Mouse (Mus musculus) layer of hippocampus, adult 18-20 months (tissue): ENCODE results near the gene Thoc6. TPM values are rescaled to one million over a fixed set of nuclear protein-coding genes. Genes with fewer than 3 reads are reported as not detected.
A peak's percentile ranks its signal among the peaks of the same experiment; 100 is the strongest.

Experiments used
- DNase-seq, 2 experiments: peaks; one replicate each; pipeline ENCODE4 v3.0.0; 2022; ENCODE audit warnings: low spot score in 2 of 2
- total RNA-seq, 2 experiments: library from RNA; stranded (reverse); gene quantifications; 2 replicates each; pipeline ENCODE4 v1.2.3; 2021

Thoc6 gene
- total RNA-seq, 2 experiments from 2014 or later: 8.8 to 10.0 TPM

DNA sequence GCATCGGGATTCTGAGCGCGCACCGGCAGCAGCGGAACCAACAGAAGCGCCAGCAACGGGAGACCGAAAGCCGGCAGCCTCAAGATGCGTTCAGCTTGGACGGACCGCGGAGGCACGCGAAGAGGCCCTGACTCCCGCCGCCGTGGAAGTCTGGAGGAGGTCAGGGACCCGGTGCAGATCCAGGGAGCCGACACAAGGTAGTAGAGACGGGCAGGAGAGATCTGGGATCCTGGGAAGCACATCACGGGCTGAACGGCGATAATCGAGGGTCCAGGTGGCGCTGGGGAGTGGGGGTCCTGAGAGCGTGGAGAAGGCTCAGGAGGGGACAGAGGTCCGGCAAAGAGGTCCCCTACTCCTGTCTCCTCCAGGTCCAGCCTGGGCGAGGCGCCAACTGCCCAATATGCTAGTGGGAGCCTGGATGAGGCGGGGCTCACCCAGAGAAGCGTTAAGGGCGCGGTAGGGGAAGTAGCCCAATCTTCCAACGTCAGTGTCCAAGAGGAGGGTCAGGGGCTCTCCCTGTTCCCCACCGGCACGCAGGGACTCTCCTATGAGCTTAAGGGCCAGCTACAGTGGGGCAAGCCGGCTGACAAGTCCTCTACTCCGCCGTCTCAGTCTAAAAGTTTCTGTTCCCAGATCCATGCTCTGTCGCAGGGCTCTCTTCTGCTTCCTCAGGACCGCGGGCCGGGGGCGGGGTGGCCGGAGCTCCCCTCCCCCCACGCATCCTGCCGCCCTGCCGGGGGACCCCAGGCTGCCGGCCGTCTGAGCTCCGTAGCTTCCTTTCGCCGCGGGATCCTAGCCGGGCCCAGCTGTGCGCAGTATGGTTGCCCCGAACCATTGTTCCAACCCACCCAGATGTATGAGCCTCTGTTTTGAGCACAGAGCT, 28.8 kb downstream of the Thoc6 start, which contains the start of gene Mmp25:
Gene Mmp25 (minus strand): TSS at position 665 of the 883 bp plus-strand sequence.
- DNase-seq: no peak

DNA sequence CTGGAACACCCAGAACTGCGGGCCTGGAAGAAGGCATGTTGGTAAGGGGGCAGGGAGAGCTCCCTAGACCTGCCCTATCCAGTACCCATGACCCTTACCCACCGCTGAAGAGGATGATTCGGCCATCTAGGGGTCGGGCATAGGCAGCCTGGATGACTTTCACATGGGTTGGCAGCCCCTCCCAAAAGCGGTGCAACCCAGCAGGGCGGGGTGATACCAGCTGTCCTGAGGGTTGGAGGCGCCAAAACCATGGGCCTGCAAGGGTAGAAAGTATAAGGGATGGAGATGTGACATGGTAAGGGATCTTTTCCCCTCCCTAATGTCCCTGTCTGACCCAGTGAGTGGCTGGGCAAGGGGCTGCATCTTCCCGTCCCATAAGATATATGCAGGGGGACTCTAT, 42.4 kb downstream of the Thoc6 start:
- DNase-seq: no peak

DNA sequence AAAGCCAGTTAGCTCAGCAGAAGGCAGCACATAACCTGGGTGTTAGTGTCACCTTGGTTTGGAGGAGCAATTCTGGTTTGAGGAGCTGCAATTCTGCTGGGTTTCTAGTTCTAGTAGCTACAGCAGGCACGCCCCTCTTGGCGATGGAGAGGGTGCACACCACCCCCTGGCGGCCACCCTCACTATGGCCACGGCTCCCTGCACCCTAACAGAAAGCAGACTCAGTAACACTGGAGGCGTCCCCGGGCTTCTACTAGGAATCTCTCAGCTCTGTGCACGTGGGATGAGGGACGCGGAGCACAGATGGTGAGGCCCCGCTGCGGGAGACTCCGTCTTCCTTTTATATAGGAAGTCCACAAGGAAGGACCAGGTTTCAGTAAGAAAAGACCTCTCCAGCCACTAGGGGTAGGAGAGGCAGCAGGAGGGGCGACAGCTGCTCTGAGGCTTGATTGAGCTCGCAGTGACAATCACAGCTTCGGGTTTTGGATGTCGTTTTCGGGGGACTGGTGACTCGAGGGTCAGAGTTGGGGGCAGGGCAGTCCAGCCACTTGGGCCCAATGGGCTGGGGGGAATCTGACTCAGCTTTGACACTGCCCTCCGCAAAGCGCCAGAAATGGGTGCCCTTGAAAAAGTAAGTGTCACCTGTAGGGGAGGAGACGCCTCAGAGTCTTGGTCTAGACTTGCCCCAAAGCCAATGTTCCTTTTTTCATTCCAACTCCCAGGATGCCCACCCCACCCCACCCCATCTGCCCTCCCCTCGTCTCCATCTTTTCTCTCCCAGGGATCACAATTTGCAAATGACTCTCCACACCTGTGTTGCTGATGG, 43.3 kb downstream of the Thoc6 start:
- peak; percentile 76 to 90 for DNase-seq

DNA sequence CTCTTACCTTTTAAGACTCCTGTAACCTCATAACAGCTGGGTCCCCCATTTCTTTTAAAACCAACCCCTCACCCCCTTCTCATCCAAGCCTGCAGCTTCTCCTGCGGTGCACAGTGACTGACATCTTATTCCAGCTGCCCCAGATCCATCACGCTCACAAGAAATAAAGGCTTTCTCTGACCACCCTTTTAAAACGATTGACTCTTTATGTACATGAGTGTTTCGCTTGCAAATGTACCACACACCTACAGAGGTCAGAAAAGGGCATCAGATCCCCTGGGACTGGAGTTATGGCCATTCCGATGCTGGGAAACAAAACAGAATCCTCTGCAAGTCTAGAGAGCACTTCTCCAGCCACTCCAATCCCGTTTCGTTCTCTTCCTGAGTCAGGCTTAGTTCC, 45.9 kb downstream of the Thoc6 start:
- DNase-seq: no peak

DNA sequence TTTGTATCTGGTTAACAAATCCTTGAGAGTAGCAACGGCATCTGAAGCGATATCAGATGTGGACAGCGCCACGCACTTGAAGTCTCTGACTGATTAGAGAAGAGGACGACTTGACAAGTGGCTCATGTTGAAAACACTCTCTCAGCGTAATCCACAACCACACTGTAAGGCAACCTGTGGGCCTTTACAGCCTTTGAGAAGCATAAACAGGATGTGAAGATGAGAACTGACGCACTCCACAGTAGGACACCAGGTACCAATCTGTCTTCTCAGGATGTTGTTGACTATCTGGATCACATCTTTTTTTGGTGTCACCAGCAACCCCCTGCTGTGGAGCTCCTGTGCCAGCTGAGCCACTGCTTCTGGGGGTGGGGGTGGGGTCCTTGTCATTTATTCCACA, 53.3 kb downstream of the Thoc6 start:
- no peak for DNase-seq

Other genes starting within 250 kb of the Thoc6 start
- gene Vmn2r117, start 194.2 kb downstream of the Thoc6 start, total RNA-seq: not detected
- gene Zfp213, start 109.6 kb downstream of the Thoc6 start, total RNA-seq: 1 to 10 TPM; 7.9 to 8.0 TPM
- 10 to 100 TPM; 28.0 to 29.6 TPM for gene Zfp13, start 74.4 kb downstream of the Thoc6 start, total RNA-seq
- gene Zscan10, start 73.0 kb downstream of the Thoc6 start, total RNA-seq: not detected
- gene Mmp25, start 28.6 kb downstream of the Thoc6 start, total RNA-seq: under 1 TPM in 1 of 2 experiments, not detected in 1; 0.10 TPM
- not detected for gene Bicdl2, start 13.4 kb downstream of the Thoc6 start, total RNA-seq
- 100 to 1,000 TPM; 117 to 122 TPM for gene Hcfc1r1, start 286 bp downstream of the Thoc6 start, total RNA-seq
- gene Tnfrsf12a, start 3.6 kb upstream of the Thoc6 start, total RNA-seq: 1 to 10 TPM; 6.4 to 7.0 TPM
- not detected for gene Cldn6, start 5.4 kb upstream of the Thoc6 start, total RNA-seq
- not detected for gene Cldn9, start 10.1 kb upstream of the Thoc6 start, total RNA-seq
- under 1 TPM in 1 of 2 experiments, not detected in 1; 0.33 TPM for gene 1520401A03Rik, start 48.9 kb upstream of the Thoc6 start, total RNA-seq
- 1 to 10 TPM; 3.4 to 3.8 TPM for gene Pkmyt1, start 52.5 kb upstream of the Thoc6 start, total RNA-seq
- 10 to 100 TPM; 52.0 to 53.6 TPM for gene Paqr4, start 67.0 kb upstream of the Thoc6 start, total RNA-seq
- under 1 TPM; 0.30 to 0.52 TPM for gene Kremen2, start 72.0 kb upstream of the Thoc6 start, total RNA-seq
- gene Flywch1, start 97.7 kb upstream of the Thoc6 start, total RNA-seq: 100 to 1,000 TPM; 390 to 405 TPM
- gene Flywch2, start 112.2 kb upstream of the Thoc6 start, total RNA-seq: 1 to 10 TPM; 8.6 to 8.7 TPM
- 100 to 1,000 TPM; 509 to 565 TPM for gene Srrm2, start 116.7 kb upstream of the Thoc6 start, total RNA-seq
- gene Elob, start 155.3 kb upstream of the Thoc6 start, total RNA-seq: 100 to 1,000 TPM; 355 to 375 TPM
- under 1 TPM in 1 of 2 experiments, not detected in 1; 0.41 TPM for gene Prss33, start 162.2 kb upstream of the Thoc6 start, total RNA-seq
- gene Prss32, start 170.0 kb upstream of the Thoc6 start, total RNA-seq: not detected
- gene Prss41, start 170.3 kb upstream of the Thoc6 start, total RNA-seq: 1 to 10 TPM in 1 of 2 experiments, under 1 TPM in 1; 0.89 to 2.4 TPM
- not detected for gene Prss21, start 194.2 kb upstream of the Thoc6 start, total RNA-seq
- not detected for gene Dcpp1, start 207.0 kb upstream of the Thoc6 start, total RNA-seq
- not detected for gene Dcpp2, start 207.0 kb upstream of the Thoc6 start, total RNA-seq
- gene Dcpp3, start 243.6 kb upstream of the Thoc6 start, total RNA-seq: not detected